Mouse (Mus musculus): Measurements from ENCODE around the gene Fzd9. TPM values are rescaled to one million over a fixed set of nuclear protein-coding genes. Genes with fewer than 3 reads are reported as not detected.
A peak's percentile ranks its signal among the peaks of the same experiment; 100 is the strongest.

The Fzd9 gene
- polyA plus RNA-seq, 1 experiment from 2014 or later = 14.1 TPM

DNA sequence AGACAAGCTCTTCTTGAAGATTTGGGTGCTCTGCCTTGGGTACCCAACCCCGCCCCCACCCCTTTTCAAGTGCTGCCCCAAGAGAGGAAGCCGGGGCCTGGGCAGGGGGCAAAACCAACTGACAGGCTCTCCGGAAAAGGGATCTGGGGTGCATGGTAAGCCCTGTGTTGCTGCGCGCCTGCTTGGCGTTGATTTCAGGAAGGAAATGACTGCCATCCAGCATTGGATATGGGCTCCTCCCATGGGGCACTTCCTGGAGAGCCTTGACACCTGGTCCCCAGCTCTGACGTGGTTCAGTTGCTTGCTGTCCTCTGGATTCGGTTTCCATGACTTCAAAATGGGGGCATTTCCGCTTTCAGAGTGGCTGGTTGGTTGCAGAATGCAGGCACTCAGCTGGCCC lies 13.5 kb upstream of the Fzd9 start:
- Histone ChIP-seq H3K27me3 (ENCODE audit: poor library complexity, severe bottlenecking) (no peaks in the 10 kb centered on the region), H3K4me3 (no peak overlapping the region; the same call in 1 of the 2 replicates), H3K9me3 (no peaks in the 10 kb centered on the region), H3K4me1 (peaks cover 35% of the 10 kb centered on the region), H3K27ac (peak overlapping the region; percentile 83), H3K36me3 (replicated peaks) (no peaks in the 10 kb centered on the region)
- WGBS = 51% methylated on average over 9 of the region's 9 CpGs
- no peak for DNase-seq (ENCODE audit: extremely low spot score, low spot score)

GRCm38 (mm10) chr5:135263866-135264503 lies 13.0 kb upstream of the Fzd9 start:
- WGBS = 16% methylated on average over 17 of the region's 17 CpGs
- Histone ChIP-seq H3K27ac (peak overlapping the region; percentile 83), H3K4me3 (peak overlapping the region; percentile 31), H3K27me3 (ENCODE audit: poor library complexity, severe bottlenecking) (no peaks in the 10 kb centered on the region), H3K4me1 (peaks cover 36% of the 10 kb centered on the region), H3K9me3 (no peaks in the 10 kb centered on the region), H3K36me3 (replicated peaks) (no peaks in the 10 kb centered on the region)
- no peak for DNase-seq (ENCODE audit: extremely low spot score, low spot score)

- H3K27me3 ChIP-seq (ENCODE audit: poor library complexity, severe bottlenecking) = no peaks in the 10 kb centered on the region
- H3K36me3 ChIP-seq (replicated peaks) = peaks cover 11% of the 10 kb centered on the region; the same call in 1 of the 2 replicates
- peaks cover 18% of the 10 kb centered on the region for H3K9me3 ChIP-seq
- peak overlapping the region; percentile 36 for H3K4me3 ChIP-seq
- DNase-seq (ENCODE audit: extremely low spot score, low spot score) = peak; percentile 50
- H3K27ac ChIP-seq = peak overlapping the region; percentile 94
- WGBS = 16% methylated on average over 30 of the region's 30 CpGs
- peaks cover 51% of the 10 kb centered on the region for H3K4me1 ChIP-seq
These were observed 7.5 kb upstream of the Fzd9 start for GRCm38 (mm10) chr5:135258280-135259150.

- peaks cover 11% of the 10 kb centered on the region; the same call in 1 of the 2 replicates for H3K36me3 ChIP-seq (replicated peaks)
- no peaks in the 10 kb centered on the region for H3K27me3 ChIP-seq (ENCODE audit: poor library complexity, severe bottlenecking)
- no peak overlapping the region for H3K4me3 ChIP-seq
- H3K9me3 ChIP-seq = peaks cover 18% of the 10 kb centered on the region
- peak overlapping the region; percentile 94 for H3K27ac ChIP-seq
- 79% methylated on average over 12 of the region's 12 CpGs for WGBS
- no peak for DNase-seq (ENCODE audit: extremely low spot score, low spot score)
- H3K4me1 ChIP-seq = peaks cover 57% of the 10 kb centered on the region
These were observed 6.5 kb upstream of the Fzd9 start for GRCm38 (mm10) chr5:135257559-135257958.

- Histone ChIP-seq H3K4me1 (peaks cover 71% of the 10 kb centered on the region), H3K27ac (no peak overlapping the region), H3K4me3 (no peak overlapping the region), H3K36me3 (replicated peaks) (peaks cover 11% of the 10 kb centered on the region; the same call in 1 of the 2 replicates), H3K27me3 (ENCODE audit: poor library complexity, severe bottlenecking) (no peaks in the 10 kb centered on the region), H3K9me3 (peaks cover 18% of the 10 kb centered on the region)
- 92% methylated on average over 3 of the region's 3 CpGs for WGBS
- no peak for DNase-seq (ENCODE audit: extremely low spot score, low spot score)
These were observed 5.1 kb upstream of the Fzd9 start for GRCm38 (mm10) chr5:135256166-135256565.

- Histone ChIP-seq H3K27me3 (ENCODE audit: poor library complexity, severe bottlenecking) (peaks cover 21% of the 10 kb centered on the region), H3K36me3 (replicated peaks) (peaks cover 17% of the 10 kb centered on the region), H3K9me3 (peaks cover 18% of the 10 kb centered on the region), H3K4me3 (peak overlapping the region; percentile 36), H3K27ac (peak overlapping the region; percentile 94), H3K4me1 (peaks cover 79% of the 10 kb centered on the region)
- peak; percentile 91 for DNase-seq (ENCODE audit: extremely low spot score, low spot score)
- WGBS = 4% methylated on average over 12 of the region's 12 CpGs
These were observed 2.8 kb upstream of the Fzd9 start for GRCm38 (mm10) chr5:135253741-135254401.

DNA sequence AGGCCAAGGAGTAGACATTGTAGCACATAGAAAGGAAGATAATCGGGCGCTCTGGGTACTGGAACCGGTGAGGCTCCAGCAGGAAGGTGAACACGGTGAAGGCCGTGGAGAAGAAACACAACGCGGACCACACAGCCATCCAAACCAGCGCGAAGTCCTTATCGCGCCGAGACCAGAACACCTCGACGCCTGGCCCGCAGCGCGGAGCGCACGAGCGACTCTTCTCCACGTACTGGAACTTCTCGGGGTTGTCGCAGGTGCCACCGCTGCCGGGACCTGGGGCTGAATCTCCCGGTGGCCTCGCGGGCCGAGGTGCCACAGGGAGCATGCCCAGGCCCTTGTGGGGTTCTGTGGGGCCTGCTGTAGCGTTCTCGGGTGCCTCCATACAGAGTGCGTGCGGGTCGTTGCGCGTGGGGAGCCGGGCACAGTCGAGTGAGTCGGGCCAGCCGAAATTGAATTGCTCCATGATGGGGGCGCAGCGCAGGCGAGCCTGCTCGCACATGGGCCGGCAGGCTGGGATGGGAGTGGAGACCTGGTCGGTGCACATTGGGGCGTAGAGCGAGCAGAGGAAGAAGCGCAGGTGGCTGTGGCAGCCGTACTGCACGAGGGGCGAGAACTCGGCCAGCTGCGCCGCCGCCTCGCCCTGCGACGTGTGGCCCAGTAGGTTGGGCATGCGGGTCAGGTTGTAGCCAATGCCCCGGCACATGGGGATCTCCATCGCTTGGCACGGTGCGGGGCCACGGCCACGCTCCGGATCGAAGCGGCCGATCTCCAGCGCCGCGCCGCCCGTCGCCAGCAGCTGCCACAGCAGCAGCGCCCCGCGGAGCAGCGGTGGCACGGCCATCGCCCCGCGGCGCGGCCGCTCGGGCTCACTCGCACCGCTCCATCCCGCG lies 598 bp downstream of the Fzd9 start:
- peak; percentile 42 for DNase-seq (ENCODE audit: extremely low spot score, low spot score)
- H3K9me3 ChIP-seq = no peaks in the 10 kb centered on the region
- peak overlapping the region; percentile 79 for H3K4me3 ChIP-seq
- peak overlapping the region; percentile 94 for H3K27ac ChIP-seq
- peaks cover 27% of the 10 kb centered on the region for H3K27me3 ChIP-seq (ENCODE audit: poor library complexity, severe bottlenecking)
- 1% methylated on average over 92 of the region's 92 CpGs for WGBS
- H3K36me3 ChIP-seq (replicated peaks) = peaks cover 30% of the 10 kb centered on the region
- peaks cover 95% of the 10 kb centered on the region for H3K4me1 ChIP-seq

- Histone ChIP-seq H3K27ac (peak overlapping the region; percentile 54; the same call in 1 of the 2 replicates), H3K4me3 (peak overlapping the region; percentile 79), H3K9me3 (no peaks in the 10 kb centered on the region), H3K36me3 (replicated peaks) (peaks cover 43% of the 10 kb centered on the region), H3K4me1 (peaks cover 81% of the 10 kb centered on the region), H3K27me3 (ENCODE audit: poor library complexity, severe bottlenecking) (peaks cover 27% of the 10 kb centered on the region)
- WGBS = 87% methylated on average over 16 of the region's 16 CpGs
- DNase-seq (ENCODE audit: extremely low spot score, low spot score) = no peak
These were observed 1.9 kb downstream of the Fzd9 start for GRCm38 (mm10) chr5:135248956-135249676.

DNA sequence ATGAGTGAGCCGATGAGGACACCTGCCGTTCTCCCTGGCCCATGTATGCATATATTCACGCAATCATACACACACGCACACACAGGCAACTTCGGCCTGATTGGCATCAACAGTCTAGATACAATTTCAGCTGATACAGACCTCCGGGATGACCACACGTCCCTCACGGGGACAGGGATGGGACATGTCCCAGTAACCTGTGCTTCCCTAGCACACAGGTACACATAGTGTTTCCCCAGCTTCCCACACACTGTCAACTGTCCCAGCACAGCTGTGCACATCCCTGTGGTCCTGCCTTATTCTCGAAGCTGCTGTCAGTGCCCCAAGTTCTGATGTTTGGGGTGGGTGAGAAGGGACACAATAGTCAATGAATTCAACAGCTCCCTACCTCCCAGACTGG lies 3.7 kb downstream of the Fzd9 start:
- H3K36me3 ChIP-seq (replicated peaks) = peaks cover 60% of the 10 kb centered on the region
- H3K27ac ChIP-seq = no peak overlapping the region
- peaks cover 27% of the 10 kb centered on the region for H3K27me3 ChIP-seq (ENCODE audit: poor library complexity, severe bottlenecking)
- no peak for DNase-seq (ENCODE audit: extremely low spot score, low spot score)
- H3K4me1 ChIP-seq = peaks cover 64% of the 10 kb centered on the region
- WGBS = 85% methylated on average over 9 of the region's 9 CpGs
- H3K4me3 ChIP-seq = peak overlapping the region; percentile 79; the same call in 1 of the 2 replicates
- H3K9me3 ChIP-seq = no peaks in the 10 kb centered on the region

DNA sequence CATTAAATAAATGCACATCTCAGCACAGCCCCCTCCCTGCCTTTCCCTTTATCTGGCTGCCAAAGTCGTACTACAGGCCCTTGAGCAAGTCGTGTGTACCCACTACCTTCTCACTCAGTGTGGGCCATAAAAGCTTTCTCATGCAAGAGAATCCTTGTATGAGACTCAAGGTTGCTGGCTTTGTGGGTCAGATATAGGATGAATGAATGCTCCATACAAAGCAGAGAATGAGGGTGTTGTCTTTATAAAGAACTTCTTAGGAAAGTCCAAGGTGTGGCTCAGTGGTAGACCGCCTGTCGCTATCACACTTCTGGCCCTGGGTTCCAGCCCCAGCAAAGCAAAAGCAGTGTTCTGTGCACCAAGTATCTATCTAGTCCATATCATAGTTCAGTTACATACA lies 4.5 kb downstream of the Fzd9 start:
- H3K4me3 ChIP-seq = no peak overlapping the region
- peaks cover 56% of the 10 kb centered on the region for H3K4me1 ChIP-seq
- WGBS = 74% methylated on average over 4 of the region's 4 CpGs
- no peaks in the 10 kb centered on the region for H3K9me3 ChIP-seq
- peaks cover 69% of the 10 kb centered on the region for H3K36me3 ChIP-seq (replicated peaks)
- peaks cover 27% of the 10 kb centered on the region for H3K27me3 ChIP-seq (ENCODE audit: poor library complexity, severe bottlenecking)
- no peak for DNase-seq (ENCODE audit: extremely low spot score, low spot score)
- no peak overlapping the region for H3K27ac ChIP-seq

GRCm38 (mm10) chr5:135243166-135243565 lies 7.9 kb downstream of the Fzd9 start:
- H3K36me3 ChIP-seq (replicated peaks) = peaks cover 94% of the 10 kb centered on the region
- no peak for DNase-seq (ENCODE audit: extremely low spot score, low spot score)
- no peak overlapping the region for H3K4me3 ChIP-seq
- peaks cover 22% of the 10 kb centered on the region for H3K4me1 ChIP-seq
- 92% methylated on average over 1 of the region's 1 CpGs for WGBS
- H3K27ac ChIP-seq = no peak overlapping the region
- H3K27me3 ChIP-seq (ENCODE audit: poor library complexity, severe bottlenecking) = no peaks in the 10 kb centered on the region
- H3K9me3 ChIP-seq = no peaks in the 10 kb centered on the region
